Mouse (Mus musculus): ENCODE measurements at regions not wholly inside any gene's neighbourhood (a gene's known extent, or its start where the extent isn't known, plus 50 kb on each side); places are given as distances from the start of the nearest gene placed in this dataset.

DNA sequence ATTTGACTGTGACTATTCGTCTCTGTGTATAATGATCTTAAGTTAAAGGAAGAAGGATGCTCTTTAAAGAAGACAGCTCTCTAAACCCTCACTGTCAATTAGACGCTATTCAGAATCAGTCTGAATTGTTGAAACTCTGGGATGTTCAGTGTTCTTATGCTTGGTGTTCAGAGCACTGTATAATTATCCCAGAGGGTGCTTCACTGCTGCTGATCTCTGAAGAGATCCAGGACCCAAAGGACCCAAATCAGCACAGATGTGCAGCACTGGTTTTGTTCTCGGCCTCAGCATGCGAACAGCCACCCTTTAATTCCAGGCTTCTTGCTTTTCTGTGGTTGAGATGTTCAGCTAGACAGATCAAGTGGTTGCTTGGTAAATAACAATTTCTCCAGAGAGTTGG, 567.9 kb upstream of the Nrsn1 start:
- Histone ChIP-seq H3K9me3 (no peaks in the 10 kb centered on the region), H3K4me2 (no peak overlapping the region), H3K27me3 (no peaks in the 10 kb centered on the region), H3K4me1 (replicated peaks) (no peaks in the 10 kb centered on the region), H3K9ac (no peak overlapping the region), H3K36me3 (no peaks in the 10 kb centered on the region), H3K27ac (replicated peaks) (no peak overlapping the region), H3K4me3 (no peak overlapping the region)
- ATAC-seq (ENCODE audit: low FRiP score, low read depth): no peak
- WGBS: 78% methylated on average over 4 of the region's 4 CpGs

DNA sequence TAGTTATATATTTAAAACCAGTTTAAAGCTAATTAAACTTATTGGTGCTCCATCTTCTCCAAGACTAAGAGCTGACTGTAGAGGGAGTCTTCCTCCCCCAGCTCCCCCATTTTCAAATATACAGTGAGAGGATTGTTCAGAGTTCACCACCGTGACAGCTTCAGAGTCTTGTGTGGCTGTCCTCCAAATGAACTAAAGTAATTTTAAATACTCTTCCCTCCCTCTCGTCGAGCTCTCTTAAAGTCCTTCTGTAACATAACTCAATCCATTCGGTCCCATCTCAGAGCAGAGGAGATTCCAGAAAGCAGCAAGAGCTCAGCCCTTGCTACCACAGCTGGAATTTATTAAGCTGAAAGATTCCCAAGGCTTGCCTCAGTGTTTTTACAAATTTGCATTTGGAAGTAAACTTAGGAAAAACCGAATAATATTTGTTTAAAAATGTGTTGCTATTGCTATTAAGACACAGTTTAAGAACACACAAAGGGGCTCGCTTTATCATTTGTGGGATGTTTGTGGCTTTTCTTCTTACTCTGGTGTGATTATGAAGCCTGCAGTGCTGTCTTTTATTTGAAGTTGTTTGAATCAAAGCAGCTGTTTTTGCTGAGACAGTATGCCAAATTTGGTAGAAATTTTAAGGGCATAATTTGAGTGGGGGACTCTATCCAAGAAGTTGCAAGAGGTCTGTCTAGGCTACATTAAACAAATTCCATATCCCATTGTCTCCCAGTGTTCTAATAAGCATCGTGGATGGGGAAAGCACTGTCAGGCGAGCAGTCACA, 559.0 kb upstream of the Nrsn1 start:
- no peaks in the 10 kb centered on the region for H3K27me3 ChIP-seq
- H3K9me3 ChIP-seq: no peaks in the 10 kb centered on the region
- WGBS: 73% methylated on average over 8 of the region's 8 CpGs
- H3K36me3 ChIP-seq: no peaks in the 10 kb centered on the region
- no peak for ATAC-seq (ENCODE audit: low FRiP score, low read depth)
- H3K4me3 ChIP-seq: no peak overlapping the region
- H3K4me2 ChIP-seq: no peak overlapping the region
- H3K9ac ChIP-seq: no peak overlapping the region
- H3K4me1 ChIP-seq (replicated peaks): no peaks in the 10 kb centered on the region
- no peak overlapping the region for H3K27ac ChIP-seq (replicated peaks)

DNA sequence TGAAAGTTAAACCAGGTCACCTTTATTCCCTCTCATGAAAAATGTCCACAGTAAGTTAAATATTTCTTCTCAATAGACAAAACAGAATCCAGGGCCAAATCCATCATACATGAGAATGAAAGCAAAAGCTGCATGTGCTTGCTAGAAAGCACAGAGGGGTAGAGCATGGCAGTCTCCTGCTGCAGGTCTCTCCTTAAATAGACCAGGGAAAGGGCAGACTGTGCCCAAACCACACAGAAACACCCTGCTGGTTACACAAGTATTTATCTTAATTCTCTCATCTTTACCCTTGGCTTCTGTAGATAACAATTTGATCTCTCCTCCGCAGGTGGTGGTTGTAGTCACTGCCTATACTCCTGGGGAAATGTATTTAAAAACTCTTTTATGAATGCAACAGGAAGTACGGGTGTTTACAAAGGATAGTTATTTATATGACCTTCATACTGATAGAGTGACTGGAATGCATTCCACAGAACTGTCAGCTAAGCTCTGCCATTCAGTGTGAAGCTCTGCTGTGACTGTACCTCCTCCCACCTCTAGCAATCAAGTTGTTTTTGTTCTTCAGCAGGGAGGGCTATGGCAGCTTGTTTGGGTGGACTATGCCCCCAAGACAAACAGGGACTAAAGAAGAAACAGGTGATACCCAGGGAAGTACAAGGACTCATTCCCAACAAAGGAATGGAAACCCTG, 538.4 kb upstream of the Nrsn1 start:
- Histone ChIP-seq H3K4me1 (replicated peaks) (no peaks in the 10 kb centered on the region), H3K9me3 (no peaks in the 10 kb centered on the region), H3K36me3 (no peaks in the 10 kb centered on the region), H3K9ac (no peak overlapping the region), H3K27ac (replicated peaks) (no peak overlapping the region), H3K4me2 (no peak overlapping the region), H3K27me3 (no peaks in the 10 kb centered on the region), H3K4me3 (no peak overlapping the region)
- ATAC-seq (ENCODE audit: low FRiP score, low read depth): no peak
- WGBS: 84% methylated on average over 2 of the region's 2 CpGs

DNA sequence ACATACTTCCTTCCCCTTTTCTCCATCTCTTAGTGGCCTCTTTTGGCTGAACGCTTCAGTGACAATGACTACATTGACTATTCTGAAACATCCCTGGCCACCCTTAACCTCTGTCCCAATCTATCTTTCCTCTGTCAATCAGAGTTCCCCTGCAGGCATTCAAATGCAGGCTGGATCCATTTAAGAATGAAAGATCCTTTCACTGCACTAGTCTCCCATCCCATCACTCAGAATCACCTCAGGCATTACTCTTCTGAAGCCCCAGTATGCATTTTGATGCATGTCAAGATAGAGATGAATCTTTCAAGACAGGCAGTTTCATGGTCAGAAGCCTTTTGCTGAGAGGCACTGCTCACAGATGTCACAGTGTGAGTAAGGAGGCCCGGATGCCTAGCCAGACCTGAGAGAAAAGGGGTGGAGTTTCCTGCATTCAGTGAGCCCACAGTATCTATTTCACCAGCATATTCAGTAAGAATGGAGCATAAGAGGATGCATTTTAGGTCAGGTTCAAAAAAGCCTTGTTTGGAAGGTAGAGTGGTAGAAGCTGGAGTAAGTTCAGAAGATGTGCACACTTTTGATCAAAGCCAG, 523.0 kb upstream of the Nrsn1 start:
- Histone ChIP-seq H3K4me3 (no peak overlapping the region), H3K9me3 (no peaks in the 10 kb centered on the region), H3K4me1 (replicated peaks) (no peaks in the 10 kb centered on the region), H3K36me3 (no peaks in the 10 kb centered on the region), H3K27ac (replicated peaks) (no peak overlapping the region), H3K27me3 (no peaks in the 10 kb centered on the region), H3K4me2 (no peak overlapping the region), H3K9ac (no peak overlapping the region)
- ATAC-seq (ENCODE audit: low FRiP score, low read depth): no peak
- WGBS: 15% methylated on average over 2 of the region's 2 CpGs

DNA sequence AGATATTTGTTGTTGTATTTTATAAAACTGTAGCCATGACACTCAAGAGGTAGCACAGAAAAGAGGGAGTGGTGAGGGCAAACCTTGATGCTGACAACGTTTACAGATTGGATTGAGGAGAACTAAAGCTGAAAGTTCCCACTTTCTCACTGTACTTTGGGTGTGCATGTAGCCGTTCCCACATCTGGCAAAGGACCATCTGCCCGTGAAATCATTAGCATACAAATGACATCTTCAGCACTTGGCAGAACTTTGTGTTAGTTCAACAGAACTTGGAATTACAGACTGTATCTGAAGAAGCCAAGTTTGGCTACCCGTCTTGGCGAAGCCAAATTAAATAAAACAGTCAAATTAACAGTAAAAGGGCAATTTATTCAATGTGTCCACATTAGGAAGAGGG, 510.9 kb upstream of the Nrsn1 start:
- WGBS: 60% methylated on average over 5 of the region's 5 CpGs
- Histone ChIP-seq H3K9ac (no peak overlapping the region), H3K4me2 (no peak overlapping the region), H3K27ac (replicated peaks) (no peak overlapping the region), H3K4me1 (replicated peaks) (no peaks in the 10 kb centered on the region), H3K4me3 (no peak overlapping the region), H3K27me3 (no peaks in the 10 kb centered on the region), H3K36me3 (no peaks in the 10 kb centered on the region), H3K9me3 (no peaks in the 10 kb centered on the region)
- ATAC-seq (ENCODE audit: low FRiP score, low read depth): no peak

DNA sequence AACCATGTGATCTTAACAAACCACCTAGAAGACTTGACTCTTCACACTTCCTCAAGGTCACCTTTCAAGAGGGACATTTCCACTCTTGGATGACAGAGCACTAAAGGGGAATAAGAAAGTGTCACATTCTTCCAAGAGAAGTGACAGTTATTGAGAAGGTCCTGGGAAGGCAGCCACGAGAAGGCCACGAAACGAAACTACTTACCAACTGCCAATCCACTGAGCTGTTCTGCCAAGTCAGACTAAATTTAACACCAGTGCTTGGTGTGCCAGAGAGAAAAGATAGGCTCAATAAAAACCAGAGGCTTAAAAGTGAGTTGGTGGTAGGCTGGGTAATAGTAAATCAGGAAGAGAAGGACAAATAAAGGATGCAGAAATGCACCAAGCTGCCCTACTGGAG, 507.4 kb upstream of the Nrsn1 start:
- Histone ChIP-seq H3K9ac (no peak overlapping the region), H3K36me3 (no peaks in the 10 kb centered on the region), H3K4me2 (no peak overlapping the region), H3K9me3 (no peaks in the 10 kb centered on the region), H3K27me3 (no peaks in the 10 kb centered on the region), H3K27ac (replicated peaks) (no peak overlapping the region), H3K4me3 (no peak overlapping the region), H3K4me1 (replicated peaks) (peaks cover 8% of the 10 kb centered on the region; the same call in 1 of the 2 replicates)
- no peak for ATAC-seq (ENCODE audit: low FRiP score, low read depth)
- 82% methylated on average over 3 of the region's 3 CpGs for WGBS

DNA sequence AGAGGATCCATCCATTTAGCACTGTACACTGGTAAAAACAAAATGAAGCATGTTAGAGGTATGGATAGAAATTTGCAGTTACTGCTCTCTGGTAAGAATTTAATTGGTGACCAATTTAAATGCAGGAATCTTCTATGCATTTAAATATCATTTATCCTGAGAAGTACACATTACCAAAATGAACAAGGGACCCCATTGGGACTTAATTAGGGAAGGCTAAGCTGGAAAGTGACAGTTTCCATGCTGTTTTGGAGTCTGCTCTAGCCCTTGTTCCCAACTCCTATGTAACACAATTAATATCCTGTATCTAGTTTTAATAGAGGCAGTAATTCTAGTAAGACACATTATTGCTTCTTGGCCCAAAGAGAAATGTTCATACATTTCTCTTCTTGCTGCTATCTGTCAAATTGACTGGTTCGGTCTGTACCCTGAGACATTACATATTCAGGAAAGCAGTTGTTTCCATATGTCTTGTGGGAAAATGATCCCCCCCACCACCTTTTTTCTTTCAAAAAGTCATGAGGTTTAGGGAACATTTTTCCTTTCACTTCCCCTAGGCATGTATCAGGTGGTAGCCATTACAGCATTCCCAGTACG, 504.4 kb upstream of the Nrsn1 start:
- no peaks in the 10 kb centered on the region for H3K36me3 ChIP-seq
- no peak overlapping the region for H3K4me2 ChIP-seq
- no peak overlapping the region for H3K4me3 ChIP-seq
- H3K4me1 ChIP-seq (replicated peaks): peaks cover 8% of the 10 kb centered on the region; the same call in 1 of the 2 replicates
- no peaks in the 10 kb centered on the region for H3K27me3 ChIP-seq
- no peak overlapping the region for H3K9ac ChIP-seq
- H3K9me3 ChIP-seq: no peaks in the 10 kb centered on the region
- no peak for ATAC-seq (ENCODE audit: low FRiP score, low read depth)
- 48% methylated on average over 2 of the region's 2 CpGs for WGBS
- H3K27ac ChIP-seq (replicated peaks): peak overlapping the region; percentile 14; the same call in 1 of the 2 replicates

DNA sequence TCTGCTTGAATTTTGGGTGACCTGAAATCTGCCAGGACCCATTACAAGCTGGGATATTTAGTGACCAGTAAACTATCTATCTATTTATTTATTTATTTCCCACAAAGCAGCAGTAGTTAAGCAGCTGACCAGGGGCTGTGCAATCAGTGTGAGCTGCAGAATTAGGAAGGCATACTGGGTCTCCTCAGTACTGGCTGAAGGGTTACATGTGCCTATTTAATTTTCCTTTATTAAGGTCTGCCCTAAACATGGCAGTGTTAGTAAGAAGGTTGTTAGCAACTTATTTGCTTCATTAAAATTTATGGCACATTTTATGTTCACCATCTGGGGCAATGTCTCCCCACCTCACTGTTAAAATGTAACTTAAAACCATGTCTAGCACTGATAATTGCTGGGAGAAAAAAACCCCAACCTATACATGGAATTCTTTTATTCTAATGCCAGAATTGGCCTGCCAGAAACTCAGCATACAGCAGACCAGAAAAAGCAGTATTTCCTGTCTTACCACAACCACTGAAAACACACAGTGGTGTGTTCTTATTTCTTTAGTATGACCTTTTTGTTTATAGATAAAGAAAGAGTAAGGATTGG, 484.3 kb upstream of the Nrsn1 start:
- ATAC-seq (ENCODE audit: low FRiP score, low read depth): no peak
- Histone ChIP-seq H3K9ac (no peak overlapping the region), H3K9me3 (no peaks in the 10 kb centered on the region), H3K36me3 (no peaks in the 10 kb centered on the region), H3K4me1 (replicated peaks) (peaks cover 7% of the 10 kb centered on the region), H3K4me2 (no peak overlapping the region), H3K27ac (replicated peaks) (no peak overlapping the region), H3K27me3 (no peaks in the 10 kb centered on the region), H3K4me3 (no peak overlapping the region)

DNA sequence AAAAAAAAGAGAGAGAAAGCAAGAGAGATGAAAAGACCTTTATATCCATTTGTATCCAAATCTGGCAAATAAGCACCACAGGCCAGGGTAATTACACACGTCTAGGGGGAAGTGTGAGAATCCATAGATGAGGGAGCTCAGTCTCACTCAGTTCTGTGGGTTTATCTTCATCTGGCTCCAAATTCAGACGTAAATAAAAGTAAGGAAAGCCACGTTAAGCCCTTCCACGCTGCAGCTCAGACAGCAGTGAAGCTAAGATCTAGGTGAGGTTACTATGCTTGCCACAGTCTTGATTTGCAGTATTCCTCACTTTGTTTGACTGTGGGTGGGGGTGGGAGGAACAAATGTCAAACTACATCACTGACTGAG, 481.1 kb upstream of the Nrsn1 start:
- Histone ChIP-seq H3K4me2 (no peak overlapping the region), H3K27me3 (no peaks in the 10 kb centered on the region), H3K4me1 (replicated peaks) (peaks cover 7% of the 10 kb centered on the region), H3K27ac (replicated peaks) (peak overlapping the region; percentile 48), H3K36me3 (no peaks in the 10 kb centered on the region), H3K4me3 (no peak overlapping the region), H3K9me3 (no peaks in the 10 kb centered on the region), H3K9ac (no peak overlapping the region)
- peak; percentile 4; the same call in 1 of the 2 replicates for ATAC-seq (ENCODE audit: low FRiP score, low read depth)
- WGBS: 35% methylated on average over 4 of the region's 4 CpGs

DNA sequence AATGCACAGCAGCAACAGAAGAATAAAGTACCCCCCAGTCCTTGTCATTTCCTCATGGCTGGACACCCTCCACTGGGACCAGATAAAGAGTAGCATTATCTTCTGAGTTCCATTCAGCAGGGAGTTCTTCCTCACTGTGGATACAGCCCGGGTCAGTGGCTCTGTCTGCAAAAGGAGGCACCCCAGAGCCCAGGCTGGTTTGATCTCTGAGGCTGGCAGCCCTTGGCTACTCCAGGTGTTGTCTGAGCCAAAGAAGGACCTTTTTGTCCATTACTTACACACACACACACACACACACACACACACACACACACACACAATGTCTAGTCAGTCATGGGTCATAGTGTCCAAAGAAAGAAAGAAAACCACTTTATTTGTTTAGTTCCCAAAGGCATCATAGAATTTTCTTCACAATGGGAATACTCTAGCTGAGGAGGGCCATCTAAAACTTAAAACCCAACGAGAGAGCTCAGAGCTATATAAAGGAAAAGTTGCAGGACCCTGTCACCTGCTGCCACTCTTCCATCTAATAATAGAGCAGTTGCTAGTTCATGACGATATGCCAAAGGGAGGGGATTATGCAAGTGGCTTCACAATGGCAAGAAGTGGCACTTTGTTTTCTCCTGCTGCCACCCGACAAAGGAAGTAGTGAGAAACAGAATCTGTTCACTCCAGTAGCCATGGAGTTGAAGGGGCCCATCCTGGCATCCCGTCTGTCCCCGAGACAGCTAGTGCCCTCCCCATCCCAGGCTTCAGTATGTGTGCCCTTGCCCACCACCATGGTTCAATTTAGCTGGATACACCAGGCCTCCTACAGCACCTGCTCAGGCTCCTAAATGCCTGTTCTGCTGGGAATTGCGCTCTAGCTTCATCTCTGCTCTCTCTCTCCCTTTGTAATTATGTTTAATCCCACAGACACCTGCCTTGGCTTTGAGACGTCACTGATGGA, 480.4 kb upstream of the Nrsn1 start:
- no peak overlapping the region for H3K9ac ChIP-seq
- no peaks in the 10 kb centered on the region for H3K36me3 ChIP-seq
- H3K4me2 ChIP-seq: no peak overlapping the region
- no peaks in the 10 kb centered on the region for H3K27me3 ChIP-seq
- H3K4me1 ChIP-seq (replicated peaks): peaks cover 7% of the 10 kb centered on the region
- ATAC-seq (ENCODE audit: low FRiP score, low read depth): peak; percentile 90
- WGBS: 14% methylated on average over 8 of the region's 8 CpGs
- peak overlapping the region; percentile 48 for H3K27ac ChIP-seq (replicated peaks)
- no peak overlapping the region for H3K4me3 ChIP-seq
- no peaks in the 10 kb centered on the region for H3K9me3 ChIP-seq

DNA sequence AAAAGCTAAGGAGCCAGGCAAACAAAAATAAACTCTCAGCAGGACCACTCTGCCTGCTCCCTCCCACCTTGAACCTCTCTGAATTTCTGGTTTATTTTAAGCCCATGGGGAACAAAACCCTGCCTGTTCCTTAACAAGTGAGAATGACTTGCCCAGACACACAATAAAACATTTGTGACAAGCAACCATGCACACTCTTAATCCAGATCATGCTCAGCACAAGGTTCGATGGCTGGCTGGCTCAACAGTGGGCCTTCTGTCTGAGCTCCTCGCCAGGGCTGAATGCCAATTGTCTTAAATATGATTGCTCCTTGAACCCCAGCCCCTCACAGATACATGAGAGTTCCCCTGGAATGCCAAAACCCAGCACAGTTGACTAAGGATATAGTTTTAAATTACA, 468.3 kb upstream of the Nrsn1 start:
- H3K36me3 ChIP-seq: no peaks in the 10 kb centered on the region
- no peak overlapping the region for H3K4me2 ChIP-seq
- H3K27me3 ChIP-seq: no peaks in the 10 kb centered on the region
- 33% methylated on average over 2 of the region's 2 CpGs for WGBS
- no peak overlapping the region for H3K27ac ChIP-seq (replicated peaks)
- no peaks in the 10 kb centered on the region for H3K9me3 ChIP-seq
- ATAC-seq (ENCODE audit: low FRiP score, low read depth): 0 out of 2 replicates have a peak, but pooled peaks have one; percentile 42
- H3K4me3 ChIP-seq: no peak overlapping the region
- H3K9ac ChIP-seq: no peak overlapping the region
- H3K4me1 ChIP-seq (replicated peaks): no peaks in the 10 kb centered on the region

Measured in hindbrain, embryonic 15.5 days (tissue).